Mouse (Mus musculus) small intestine, adult 10 weeks (tissue): ENCODE data around the gene AL731706.2. TPM values are rescaled to one million over a fixed set of nuclear protein-coding genes. Genes with fewer than 3 reads are reported as not detected.

Source experiments
- polyA plus RNA-seq: library from polyadenylated mRNA; stranded (reverse); fragments of 350-450 nt; fragmentation: Illumina TruSeq; extraction: RNeasy Lipid Tissue Mini Kit (QIAGEN cat#74804); gene quantifications from one replicate; pipeline ENCODE4 v1.2.3, GENCODE M21; 2014; ENCODE audit warnings: low replicate concordance

Gene AL731706.2
- polyA plus RNA-seq, result not detected

GRCm38 (mm10) chr2:136885579-136885978 is at the start of gene AL731706.2:
TSS of gene AL731706.2 (minus strand) at chr2:136885679.

GRCm38 (mm10) chr2:136891068-136891950 is 5.8 kb upstream of the AL731706.2 start, which contains the start of the genes Slx4ip, AL731706.1 and Mkks:
TSS of gene Slx4ip (plus strand) at chr2:136891218.
TSS of gene AL731706.1 (minus strand) at chr2:136891389.
TSS of gene Mkks (minus strand) at chr2:136891389.

Other genes starting within 250 kb of the AL731706.2 start
- 18.9 TPM for gene Snap25, start 172.2 kb downstream of the AL731706.2 start, polyA plus RNA-seq
- gene Slx4ip, start 5.5 kb upstream of the AL731706.2 start, polyA plus RNA-seq, result 14.8 TPM
- 14.1 TPM for gene AL731706.1, start 5.7 kb upstream of the AL731706.2 start, polyA plus RNA-seq
- gene Mkks, start 5.7 kb upstream of the AL731706.2 start, polyA plus RNA-seq, result 196 TPM
- gene Jag1, start 231.0 kb upstream of the AL731706.2 start, polyA plus RNA-seq, result 10.7 TPM